Mouse (Mus musculus): Measurements from ENCODE around the gene Glyctk.
"Not testable (repeated sequence)": the region's sequence is repeated elsewhere in the genome, so short reads cannot be mapped to it uniquely, and the experiment has no call there.

Glyctk gene

GRCm38 (mm10) chr9:106177799-106178198 is 19.9 kb upstream of the Glyctk start:
- no peak for DNase-seq (ENCODE audit: low read depth in 2 of 2, low spot score in 2 of 2)

GRCm38 (mm10) chr9:106176769-106177168 is 18.8 kb upstream of the Glyctk start:
- no peak for DNase-seq (ENCODE audit: low read depth in 2 of 2, low spot score in 2 of 2)

GRCm38 (mm10) chr9:106175552-106176200 is 17.7 kb upstream of the Glyctk start:
- no peak for DNase-seq (ENCODE audit: low read depth in 2 of 2, low spot score in 2 of 2)

- DNase-seq (ENCODE audit: low read depth in 2 of 2, low spot score in 2 of 2): no peak
Measured at GRCm38 (mm10) chr9:106173363-106173762, 15.4 kb upstream of the Glyctk start.

- DNase-seq (ENCODE audit: low read depth in 2 of 2, low spot score in 2 of 2): no peak
Measured at GRCm38 (mm10) chr9:106172527-106172926, 14.6 kb upstream of the Glyctk start.

- DNase-seq (ENCODE audit: low read depth in 2 of 2, low spot score in 2 of 2): no peak
Measured at GRCm38 (mm10) chr9:106171346-106172158, 13.6 kb upstream of the Glyctk start.

- peak; percentile 78 to 82 for DNase-seq (ENCODE audit: low read depth in 2 of 2, low spot score in 2 of 2)
Measured at GRCm38 (mm10) chr9:106170556-106171345, 12.8 kb upstream of the Glyctk start, which contains the start of gene Wdr82. Wdr82 (plus strand) TSS chr9:106170928.

- DNase-seq (ENCODE audit: low read depth in 2 of 2, low spot score in 2 of 2): no peak
Measured at GRCm38 (mm10) chr9:106169917-106170316, 12.0 kb upstream of the Glyctk start.

- not testable (repeated sequence) for DNase-seq (ENCODE audit: low read depth in 2 of 2, low spot score in 2 of 2)
Measured at GRCm38 (mm10) chr9:106169006-106169405, 11.1 kb upstream of the Glyctk start.

GRCm38 (mm10) chr9:106167703-106168102 is 9.8 kb upstream of the Glyctk start:
- DNase-seq (ENCODE audit: low read depth in 2 of 2, low spot score in 2 of 2): no peak

- DNase-seq (ENCODE audit: low read depth in 2 of 2, low spot score in 2 of 2): no peak
Measured at GRCm38 (mm10) chr9:106167241-106167640, 9.3 kb upstream of the Glyctk start.

- no peak for DNase-seq (ENCODE audit: low read depth in 2 of 2, low spot score in 2 of 2)
Measured at GRCm38 (mm10) chr9:106166709-106167108, 8.8 kb upstream of the Glyctk start.

GRCm38 (mm10) chr9:106160426-106160825 is 2.5 kb upstream of the Glyctk start:
- no peak for DNase-seq (ENCODE audit: low read depth in 2 of 2, low spot score in 2 of 2)

GRCm38 (mm10) chr9:106159784-106160301 is 1.9 kb upstream of the Glyctk start:
- peak; percentile 55 to 69 for DNase-seq (ENCODE audit: low read depth in 2 of 2, low spot score in 2 of 2)

GRCm38 (mm10) chr9:106159237-106159636 is 1.3 kb upstream of the Glyctk start:
- DNase-seq (ENCODE audit: low read depth in 2 of 2, low spot score in 2 of 2): no peak

GRCm38 (mm10) chr9:106157623-106157925 is 364 bp downstream of the Glyctk start:
- DNase-seq (ENCODE audit: low read depth in 2 of 2, low spot score in 2 of 2): no peak

- DNase-seq (ENCODE audit: low read depth in 2 of 2, low spot score in 2 of 2): no peak
Measured at GRCm38 (mm10) chr9:106156921-106157622, 866 bp downstream of the Glyctk start.

- peak; percentile 52 to 62 for DNase-seq (ENCODE audit: low read depth in 2 of 2, low spot score in 2 of 2)
Measured at GRCm38 (mm10) chr9:106156419-106156818, 1.5 kb downstream of the Glyctk start.

GRCm38 (mm10) chr9:106154106-106154505 is 3.8 kb downstream of the Glyctk start:
- DNase-seq (ENCODE audit: low read depth in 2 of 2, low spot score in 2 of 2): no peak

- no peak for DNase-seq (ENCODE audit: low read depth in 2 of 2, low spot score in 2 of 2)
Measured at GRCm38 (mm10) chr9:106149399-106149754, 8.6 kb downstream of the Glyctk start.

All from CD8-positive naive resting alpha-beta T cell, adult 2 months (primary cell).